Mouse (Mus musculus): ENCODE measurements around the gene Il33. TPM values are rescaled to one million over a fixed set of nuclear protein-coding genes. Genes with fewer than 3 reads are reported as not detected.

Il33 gene
- polyA plus RNA-seq, 1 experiment from 2014 or later: 0.63 TPM

Other genes with a start within 250 kb of the Il33 start
- gene Mlana, start 227.3 kb upstream of the Il33 start, polyA plus RNA-seq (2014; fragmentation: Nextera tagmentation; extraction: Ambion mirVana): 1.1 and 1.6 TPM in 2 replicates
- gene 9930021J03Rik, start 119.1 kb upstream of the Il33 start, polyA plus RNA-seq (2014; fragmentation: Nextera tagmentation; extraction: Ambion mirVana): 8.5 and 9.4 TPM in 2 replicates
- 33.4 and 37.3 TPM in 2 replicates for gene Ranbp6, start 112.1 kb upstream of the Il33 start, polyA plus RNA-seq (2014; fragmentation: Nextera tagmentation; extraction: Ambion mirVana)
- gene Trpd52l3, start 78.7 kb downstream of the Il33 start, polyA plus RNA-seq (2014; fragmentation: Nextera tagmentation; extraction: Ambion mirVana): not detected in 2 replicates
- 91.4 and 100 TPM in 2 replicates for gene Uhrf2, start 105.4 kb downstream of the Il33 start, polyA plus RNA-seq (2014; fragmentation: Nextera tagmentation; extraction: Ambion mirVana)